Mouse (Mus musculus): ENCODE results near the gene Sptbn2.

DNA sequence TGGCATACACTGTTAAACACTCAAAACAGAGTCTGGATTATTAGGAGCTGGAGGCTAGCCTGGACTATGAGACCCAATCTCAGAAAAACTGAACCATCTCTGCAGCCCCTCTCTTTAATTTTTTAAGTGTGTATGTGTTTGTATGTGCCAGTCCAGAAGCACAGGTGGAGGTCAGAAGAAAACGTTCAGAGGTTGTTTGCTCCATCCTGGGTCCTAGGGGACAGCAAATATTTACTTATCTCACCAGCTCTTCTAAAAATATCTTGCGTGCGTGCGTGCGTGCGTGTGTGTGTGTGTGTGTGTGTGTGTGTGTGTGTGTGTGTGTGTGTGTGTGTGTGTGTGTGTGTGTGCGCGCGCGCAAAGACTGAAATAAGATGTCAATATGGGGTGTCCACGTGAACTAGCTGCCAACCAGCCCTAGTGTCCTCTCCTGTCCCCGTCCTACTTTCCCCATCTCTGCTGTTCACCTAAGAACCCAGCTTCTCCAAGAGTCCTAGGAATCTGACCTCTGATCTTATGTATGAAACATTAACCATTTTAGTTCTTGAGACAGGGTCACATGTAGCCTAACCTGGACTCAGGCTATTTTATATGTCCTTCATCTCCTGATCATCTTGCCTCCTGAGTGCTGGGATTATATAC is 56.7 kb downstream of the Sptbn2 start:
- TF ChIP-seq CTCF (IDR thresholded peaks at IDR 0.05) (no peak), EP300 (IDR thresholded peaks at IDR 0.05) (no peak)
